Mouse (Mus musculus) liver, embryonic 13.5 days (tissue): ENCODE measurements around the gene Spaca6. TPM values are rescaled to one million over a fixed set of nuclear protein-coding genes. Genes with fewer than 3 reads are reported as not detected.
A peak's percentile ranks its signal among the peaks of the same experiment; 100 is the strongest.

Experiments used
- ATAC-seq: fragments of 200-750 bp; cut with Nextera tagmentation; 2 replicates; pipeline ENCODE4 v1.8.0; 2017; ENCODE audit warnings: low read depth, mild to moderate bottlenecking, moderate number of reproducible peaks, moderate library complexity
- DNase-seq: peaks from one replicate; pipeline ENCODE4 v3.0.0; 2022
- H3K27ac ChIP-seq: fragments of 300-500 bp; sonication (generic); 2 replicates; pipeline ENCODE4 v1.5.1; 2015; ENCODE audit warnings: moderate library complexity, mild to moderate bottlenecking, inconsistent platforms
- H3K27me3 ChIP-seq: fragments of 300-500 bp; sonication (generic); 2 replicates; pipeline ENCODE4 v1.6.1; 2015; ENCODE audit warnings: mild to moderate bottlenecking, inconsistent platforms
- H3K36me3 ChIP-seq: fragments of 300-500 bp; sonication (generic); 2 replicates; pipeline ENCODE4 v1.6.1; 2015; ENCODE audit warnings: mild to moderate bottlenecking, inconsistent platforms
- H3K4me1 ChIP-seq: fragments of 300-500 bp; sonication (generic); replicated peaks from 2 replicates; pipeline ENCODE4 v1.6.1; 2015; ENCODE audit warnings: inconsistent platforms
- H3K4me2 ChIP-seq: fragments of 300-500 bp; sonication (generic); 2 replicates; pipeline ENCODE4 v1.6.1; 2015; ENCODE audit warnings: inconsistent platforms, mild to moderate bottlenecking, moderate library complexity
- H3K4me3 ChIP-seq: fragments of 300-500 bp; sonication (generic); replicated peaks from 2 replicates; pipeline ENCODE4 v1.5.1; 2015; ENCODE audit warnings: mild to moderate bottlenecking, inconsistent platforms
- H3K9ac ChIP-seq: fragments of 300-500 bp; sonication (generic); 2 replicates; pipeline ENCODE4 v1.6.1; 2015; ENCODE audit warnings: mild to moderate bottlenecking, inconsistent platforms
- H3K9me3 ChIP-seq: fragments of 300-500 bp; sonication (generic); replicated peaks from 2 replicates; pipeline ENCODE4 v1.6.1; 2016; ENCODE audit warnings: inconsistent platforms
- WGBS: fragments of 180-500 bp; shearing (Covaris S2); methylation state at CpG from one replicate; pipeline ENCODE4 v1.1.7; 2015; ENCODE audit not compliant: insufficient replicate concordance; 5-methylcytosine and 5-hydroxymethylcytosine counted together
- polyA plus RNA-seq: library from polyadenylated mRNA; unstranded; fragments of >200 nt; fragmentation: Nextera tagmentation; extraction: Ambion mirVana; gene quantifications from 2 replicates; pipeline ENCODE4 v1.2.1, GENCODE M21; 2015

The Spaca6 gene
- polyA plus RNA-seq, 1 experiment from 2014 or later = 3.4 TPM

- H3K27me3 ChIP-seq = peaks cover 14% of the 10 kb centered on the region
- WGBS = 55% methylated on average over 10 of the region's 10 CpGs
- H3K9me3 ChIP-seq = no peaks in the 10 kb centered on the region
- no peak overlapping the region for H3K27ac ChIP-seq
- H3K4me1 ChIP-seq = peaks cover 3% of the 10 kb centered on the region; the same call in 1 of the 2 replicates
- H3K9ac ChIP-seq = no peak overlapping the region
- ATAC-seq = no peak
- no peak for DNase-seq
- H3K36me3 ChIP-seq = no peaks in the 10 kb centered on the region
- H3K4me3 ChIP-seq = no peak overlapping the region
- H3K4me2 ChIP-seq = no peak overlapping the region
These were observed 18.4 kb downstream of the Spaca6 start for GRCm38 (mm10) chr17:17845187-17846027.

- peaks cover 26% of the 10 kb centered on the region for H3K27me3 ChIP-seq
- H3K36me3 ChIP-seq = no peaks in the 10 kb centered on the region
- H3K4me2 ChIP-seq = no peak overlapping the region
- H3K9ac ChIP-seq = no peak overlapping the region
- WGBS = 21% methylated on average over 2 of the region's 2 CpGs
- no peak overlapping the region for H3K27ac ChIP-seq
- H3K4me3 ChIP-seq = no peak overlapping the region
- ATAC-seq = peak; percentile 81
- H3K9me3 ChIP-seq = no peaks in the 10 kb centered on the region
- DNase-seq = no peak
- peaks cover 3% of the 10 kb centered on the region; the same call in 1 of the 2 replicates for H3K4me1 ChIP-seq
These were observed 22.0 kb downstream of the Spaca6 start for GRCm38 (mm10) chr17:17848988-17849387.

GRCm38 (mm10) chr17:17849906-17850712, 23.2 kb downstream of the Spaca6 start:
- ATAC-seq (no peak), DNase-seq (no peak)
- Histone ChIP-seq H3K27me3 (peaks cover 26% of the 10 kb centered on the region), H3K4me1 (peaks cover 3% of the 10 kb centered on the region; the same call in 1 of the 2 replicates), H3K9ac (no peak overlapping the region), H3K36me3 (no peaks in the 10 kb centered on the region), H3K9me3 (no peaks in the 10 kb centered on the region), H3K4me3 (no peak overlapping the region), H3K27ac (no peak overlapping the region), H3K4me2 (peak overlapping the region; percentile 10; the same call in 1 of the 2 replicates)
- 24% methylated on average over 55 of the region's 55 CpGs for WGBS

- no peak within 1 kb of the TSS for H3K4me3 ChIP-seq
- H3K36me3 ChIP-seq = no peaks in the 10 kb centered on the region
- H3K4me2 ChIP-seq = no peak within 1 kb of the TSS
- ATAC-seq = no peak
- no peak within 1 kb of the TSS for H3K9ac ChIP-seq
- no peak for DNase-seq
- H3K9me3 ChIP-seq = no peaks in the 10 kb centered on the region
- no peaks in the 10 kb centered on the region for H3K4me1 ChIP-seq
- WGBS = 49% methylated on average over 6 of the region's 8 CpGs
- H3K27me3 ChIP-seq = peaks cover 13% of the 10 kb centered on the region
- H3K27ac ChIP-seq = no peak within 1 kb of the TSS
These were observed 28.3 kb downstream of the Spaca6 start, which contains the start of gene Has1 for GRCm38 (mm10) chr17:17855064-17855838. TSS of gene Has1 (minus strand) at chr17:17855205.

GRCm38 (mm10) chr17:17856612-17857011, 29.7 kb downstream of the Spaca6 start:
- no peak overlapping the region for H3K4me2 ChIP-seq
- 65% methylated on average over 1 of the region's 1 CpGs for WGBS
- 0 out of 2 replicates have a peak, but pooled peaks cover 2% of the 10 kb centered on the region for H3K27me3 ChIP-seq
- H3K27ac ChIP-seq = no peak overlapping the region
- no peak for DNase-seq
- peak; percentile 41; the same call in 1 of the 2 replicates for ATAC-seq
- no peak overlapping the region for H3K4me3 ChIP-seq
- no peaks in the 10 kb centered on the region for H3K4me1 ChIP-seq
- H3K36me3 ChIP-seq = no peaks in the 10 kb centered on the region
- H3K9me3 ChIP-seq = no peaks in the 10 kb centered on the region
- H3K9ac ChIP-seq = no peak overlapping the region

- Histone ChIP-seq H3K27me3 (no peaks in the 10 kb centered on the region), H3K4me1 (no peaks in the 10 kb centered on the region)
- ATAC-seq = no peak
These were observed 30.5 kb downstream of the Spaca6 start for GRCm38 (mm10) chr17:17857446-17857845.

GRCm38 (mm10) chr17:17860110-17860509, 33.2 kb downstream of the Spaca6 start:
- Histone ChIP-seq H3K9me3 (no peaks in the 10 kb centered on the region), H3K4me3 (no peak overlapping the region), H3K27me3 (no peaks in the 10 kb centered on the region), H3K4me2 (no peak overlapping the region), H3K4me1 (no peaks in the 10 kb centered on the region), H3K36me3 (no peaks in the 10 kb centered on the region), H3K27ac (no peak overlapping the region), H3K9ac (no peak overlapping the region)
- DNase-seq (no peak), ATAC-seq (no peak)
- WGBS = 44% methylated on average over 3 of the region's 3 CpGs

More at GRCm38 (mm10) chr17:17857446-17857845, 30.5 kb downstream of the Spaca6 start:
- no peak overlapping the region for H3K9ac ChIP-seq
- no peak for DNase-seq
- no peak overlapping the region for H3K4me3 ChIP-seq
- no peak overlapping the region for H3K4me2 ChIP-seq
- H3K9me3 ChIP-seq = no peaks in the 10 kb centered on the region
- 57% methylated on average over 1 of the region's 1 CpGs for WGBS
- H3K36me3 ChIP-seq = no peaks in the 10 kb centered on the region
- no peak overlapping the region for H3K27ac ChIP-seq

- 23% methylated on average over 1 of the region's 1 CpGs for WGBS
- no peak overlapping the region for H3K9ac ChIP-seq
- no peak overlapping the region for H3K4me2 ChIP-seq
- H3K4me3 ChIP-seq = no peak overlapping the region
- H3K36me3 ChIP-seq = no peaks in the 10 kb centered on the region
- H3K27ac ChIP-seq = no peak overlapping the region
- ATAC-seq (no peak), DNase-seq (no peak)
- H3K4me1 ChIP-seq = no peaks in the 10 kb centered on the region
- H3K27me3 ChIP-seq = no peaks in the 10 kb centered on the region
- no peaks in the 10 kb centered on the region for H3K9me3 ChIP-seq
These were observed 35.4 kb downstream of the Spaca6 start for GRCm38 (mm10) chr17:17862360-17862759.

- H3K4me2 ChIP-seq = no peak overlapping the region
- H3K27ac ChIP-seq = no peak overlapping the region
- H3K9ac ChIP-seq = no peak overlapping the region
- ATAC-seq (no peak), DNase-seq (no peak)
- H3K9me3 ChIP-seq = no peaks in the 10 kb centered on the region
- WGBS = 35% methylated on average over 2 of the region's 2 CpGs
- H3K4me1 ChIP-seq = no peaks in the 10 kb centered on the region
- no peak overlapping the region for H3K4me3 ChIP-seq
- no peaks in the 10 kb centered on the region for H3K36me3 ChIP-seq
- H3K27me3 ChIP-seq = no peaks in the 10 kb centered on the region
These were observed 38.2 kb downstream of the Spaca6 start for GRCm38 (mm10) chr17:17865168-17865567.

GRCm38 (mm10) chr17:17866801-17867469, 40.0 kb downstream of the Spaca6 start:
- WGBS = 58% methylated on average over 11 of the region's 11 CpGs
- peak; percentile 48; the same call in 1 of the 2 replicates for ATAC-seq
- no peaks in the 10 kb centered on the region for H3K27me3 ChIP-seq
- H3K36me3 ChIP-seq = no peaks in the 10 kb centered on the region
- no peak for DNase-seq
- H3K9me3 ChIP-seq = no peaks in the 10 kb centered on the region
- H3K4me2 ChIP-seq = no peak overlapping the region
- no peak overlapping the region for H3K4me3 ChIP-seq
- no peak overlapping the region for H3K27ac ChIP-seq
- H3K4me1 ChIP-seq = no peaks in the 10 kb centered on the region
- H3K9ac ChIP-seq = no peak overlapping the region
